Mouse (Mus musculus) liver, postnatal 0 days (tissue): ENCODE results near the gene Armh4.
"Not testable (repeated sequence)": the region's sequence is repeated elsewhere in the genome, so short reads cannot be mapped to it uniquely, and the experiment has no call there.

Source experiments
- CTCF ChIP-seq: sonication (generic); IDR thresholded peaks from 2 replicates; pipeline ENCODE4 v1.5.1; 2016; ENCODE audit warnings: antibody characterized with exemption, low read depth
- EP300 ChIP-seq: IDR thresholded peaks from 2 replicates; pipeline ENCODE4 v1.6.1; 2016; ENCODE audit warnings: antibody characterized with exemption, low read depth, mild to moderate bottlenecking

- TF ChIP-seq EP300, CTCF: not testable (repeated sequence)
These were observed 5.6 kb downstream of the Armh4 start for GRCm38 (mm10) chr14:49777539-49777938.
